Mouse (Mus musculus) midbrain, embryonic 16.5 days (tissue): ENCODE data around the gene Dpysl5. TPM values are rescaled to one million over a fixed set of nuclear protein-coding genes. Genes with fewer than 3 reads are reported as not detected.

Experiments
- ATAC-seq: fragments of 200-750 bp; cut with Nextera tagmentation; 2 replicates; pipeline ENCODE4 v1.8.0; 2017; ENCODE audit warnings: moderate TSS enrichment
- H3K27ac ChIP-seq: fragments of 300-500 bp; sonication (generic); 2 replicates; pipeline ENCODE4 v1.5.1; 2014; ENCODE audit warnings: mild to moderate bottlenecking, low read length, mixed read lengths
- H3K27me3 ChIP-seq: fragments of 300-500 bp; sonication (generic); 2 replicates; pipeline ENCODE4 v1.6.1; 2014; ENCODE audit warnings: low read depth, low read length, mixed read lengths; ENCODE audit not compliant: control insufficient read depth, insufficient read depth
- H3K36me3 ChIP-seq: fragments of 300-500 bp; sonication (generic); 2 replicates; pipeline ENCODE4 v1.6.1; 2014; ENCODE audit warnings: mild to moderate bottlenecking, low read length, moderate library complexity, mixed read lengths; ENCODE audit not compliant: control insufficient read depth, insufficient read depth
- H3K4me1 ChIP-seq: fragments of 300-500 bp; sonication (generic); 2 replicates; pipeline ENCODE4 v1.6.1; 2014; ENCODE audit warnings: mild to moderate bottlenecking, low read length, mixed read lengths; ENCODE audit not compliant: control insufficient read depth, insufficient read depth
- H3K4me2 ChIP-seq: fragments of 300-500 bp; sonication (generic); 2 replicates; pipeline ENCODE4 v1.6.1; 2014; ENCODE audit warnings: mild to moderate bottlenecking, low read length, mixed read lengths
- H3K4me3 ChIP-seq: fragments of 300-500 bp; sonication (generic); 2 replicates; pipeline ENCODE4 v1.5.1; 2014; ENCODE audit warnings: low read depth, mild to moderate bottlenecking, low read length, moderate library complexity, mixed read lengths
- H3K9ac ChIP-seq: fragments of 300-500 bp; sonication (generic); 2 replicates; pipeline ENCODE4 v1.6.1; 2014; ENCODE audit warnings: low read depth, low read length, mixed read lengths
- H3K9me3 ChIP-seq: fragments of 300-500 bp; sonication (generic); replicated peaks from 2 replicates; pipeline ENCODE4 v1.6.1; 2014; ENCODE audit warnings: mild to moderate bottlenecking, low read length, mixed read lengths; ENCODE audit not compliant: control insufficient read depth, poor library complexity, severe bottlenecking
- WGBS: fragments of 180-500 bp; shearing (Covaris S2); extraction: QIAGEN DNeasy Blood & Tissue Kit; methylation state at CpG from one replicate; pipeline ENCODE4 v1.1.7; 2014; 5-methylcytosine and 5-hydroxymethylcytosine counted together
- polyA plus RNA-seq: library from polyadenylated mRNA; unstranded; fragments of >200 nt; fragmentation: Nextera tagmentation; extraction: Ambion mirVana; gene quantifications from 2 replicates; pipeline ENCODE4 v1.2.1, GENCODE M21; 2015

The Dpysl5 gene
- polyA plus RNA-seq, 1 experiment from 2014 or later: 306 TPM

DNA sequence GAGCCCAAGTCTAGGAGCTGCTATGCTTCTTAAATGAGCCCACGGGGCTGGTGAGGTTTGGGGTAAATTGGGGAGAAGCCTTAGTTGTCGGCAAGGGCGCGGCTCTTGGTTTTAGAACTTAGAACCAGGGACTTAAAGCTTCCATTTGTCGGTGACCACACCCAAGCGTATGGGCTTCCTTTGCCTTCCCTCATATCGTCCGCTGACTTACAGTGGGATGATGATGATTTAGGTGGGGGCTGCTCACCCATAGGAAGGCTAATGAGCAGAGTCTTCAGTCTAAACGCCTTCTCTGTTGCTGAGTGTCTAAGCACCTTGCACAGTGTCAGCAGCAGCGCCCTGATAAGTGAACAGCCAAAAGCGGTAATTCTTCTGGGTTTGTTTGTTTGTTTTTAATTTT, 2.3 kb downstream of the Dpysl5 start:
- H3K4me3 ChIP-seq: peak overlapping the region; percentile 84
- no peaks in the 10 kb centered on the region for H3K27me3 ChIP-seq
- H3K9ac ChIP-seq: peak overlapping the region; percentile 97
- no peaks in the 10 kb centered on the region for H3K36me3 ChIP-seq
- peak overlapping the region; percentile 98 for H3K27ac ChIP-seq
- no peaks in the 10 kb centered on the region for H3K9me3 ChIP-seq
- ATAC-seq: no peak
- H3K4me2 ChIP-seq: peak overlapping the region; percentile 81
- WGBS: 7% methylated on average over 11 of the region's 11 CpGs
- peaks cover 43% of the 10 kb centered on the region for H3K4me1 ChIP-seq

DNA sequence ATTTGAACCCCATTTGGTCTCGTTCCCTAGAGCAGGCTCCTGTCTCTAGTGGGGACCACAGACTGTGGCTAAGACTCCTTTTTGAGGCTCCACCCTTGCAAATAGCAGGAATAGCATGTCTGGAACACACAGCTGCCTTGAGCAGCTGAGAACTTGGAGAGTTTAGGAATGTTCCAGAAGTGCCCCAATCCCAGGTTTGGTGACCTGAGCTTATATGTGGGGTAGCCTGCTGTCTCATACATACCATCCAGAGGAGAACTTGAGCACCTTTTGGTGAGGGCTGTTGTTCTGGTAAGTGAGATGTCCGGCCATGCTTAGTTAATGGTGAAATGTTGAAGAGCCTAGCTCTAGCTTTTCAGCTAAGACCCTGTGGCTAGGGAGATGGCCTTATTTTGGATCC, 4.9 kb downstream of the Dpysl5 start:
- Histone ChIP-seq H3K9ac (no peak overlapping the region), H3K4me1 (peaks cover 34% of the 10 kb centered on the region), H3K36me3 (peaks cover 2% of the 10 kb centered on the region; the same call in 1 of the 2 replicates), H3K27ac (no peak overlapping the region), H3K4me3 (no peak overlapping the region), H3K4me2 (no peak overlapping the region), H3K9me3 (no peaks in the 10 kb centered on the region), H3K27me3 (no peaks in the 10 kb centered on the region)
- WGBS: 94% methylated on average over 2 of the region's 2 CpGs
- no peak for ATAC-seq

DNA sequence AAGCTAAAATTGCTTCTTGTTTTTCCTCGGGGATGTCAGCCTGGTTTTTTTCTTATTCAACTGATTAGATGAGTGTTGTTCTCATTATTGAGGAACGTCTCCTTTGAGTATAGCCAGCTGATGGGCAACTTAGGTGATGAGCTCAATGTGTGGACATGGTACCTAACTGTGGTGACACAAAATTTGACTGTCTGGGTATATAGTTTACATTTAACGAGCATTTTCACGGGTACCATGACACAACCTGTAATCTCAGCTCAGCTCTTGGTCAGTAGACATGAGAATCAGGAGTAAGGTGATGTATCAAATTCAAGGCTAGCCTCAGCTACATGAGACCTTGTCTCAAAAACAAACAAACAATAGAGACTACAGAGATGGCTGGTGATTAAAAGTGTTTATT, 6.1 kb downstream of the Dpysl5 start:
- WGBS: 85% methylated on average over 4 of the region's 4 CpGs
- Histone ChIP-seq H3K9ac (no peak overlapping the region), H3K4me2 (no peak overlapping the region), H3K4me1 (peaks cover 34% of the 10 kb centered on the region), H3K4me3 (no peak overlapping the region), H3K27ac (no peak overlapping the region), H3K27me3 (no peaks in the 10 kb centered on the region), H3K9me3 (no peaks in the 10 kb centered on the region), H3K36me3 (peaks cover 2% of the 10 kb centered on the region; the same call in 1 of the 2 replicates)
- ATAC-seq: no peak

DNA sequence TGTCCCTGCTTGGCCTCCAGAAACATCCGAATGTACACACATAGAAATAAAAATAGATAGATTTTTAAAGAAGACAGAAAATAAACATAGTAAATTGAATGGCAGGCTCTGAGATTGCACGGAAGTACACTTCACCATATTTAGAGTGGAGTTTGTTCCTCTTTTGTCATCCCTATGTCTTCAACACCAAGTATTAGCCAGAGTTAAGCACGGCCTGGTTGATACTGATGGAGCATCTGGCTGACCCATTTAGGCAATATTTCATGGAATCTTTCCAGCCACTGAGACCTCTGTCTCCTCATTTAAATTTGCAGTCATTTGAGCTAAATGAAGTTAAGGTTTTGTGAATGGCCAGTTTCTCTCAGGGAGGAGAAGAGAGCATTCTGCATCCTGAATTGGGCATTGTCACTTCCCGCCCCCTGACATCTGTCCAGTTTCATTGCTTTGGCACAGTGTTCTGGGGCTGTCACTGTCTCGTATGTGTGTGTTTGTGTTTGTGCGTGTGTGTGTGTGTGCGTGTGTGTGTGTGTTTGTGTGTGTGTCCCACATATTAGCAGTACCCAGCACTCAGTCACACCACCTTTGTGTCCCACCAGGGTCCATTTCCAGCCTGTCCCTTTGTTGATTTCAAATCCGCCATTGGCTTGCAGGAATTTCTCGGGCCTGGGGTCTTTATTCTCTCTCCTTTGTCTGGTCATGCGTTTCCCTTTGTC, 6.8 kb downstream of the Dpysl5 start:
- peaks cover 34% of the 10 kb centered on the region for H3K4me1 ChIP-seq
- 29% methylated on average over 10 of the region's 10 CpGs for WGBS

DNA sequence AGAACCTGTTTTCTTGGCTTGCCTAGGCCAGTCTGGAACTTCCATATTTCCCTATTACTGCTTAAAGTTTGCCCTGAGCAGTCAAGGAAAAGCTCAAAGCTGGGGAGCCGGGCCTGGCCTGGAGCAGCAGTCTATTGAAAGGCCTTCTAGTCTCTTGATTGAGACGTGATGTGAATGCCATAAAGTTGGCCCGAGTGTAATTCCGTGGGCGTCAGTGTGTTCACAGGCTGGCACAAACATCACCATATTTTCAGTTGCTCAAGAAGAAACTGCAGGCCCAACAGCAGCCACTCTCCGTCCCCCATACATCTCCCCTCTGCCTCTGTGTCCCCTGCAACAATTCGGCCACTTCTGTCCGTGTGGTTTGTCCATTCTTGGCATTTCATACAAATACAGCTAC, 10.6 kb downstream of the Dpysl5 start:
- ATAC-seq: no peak
- H3K36me3 ChIP-seq: peaks cover 6% of the 10 kb centered on the region

More for the DNA sequence above, 6.8 kb downstream of the Dpysl5 start:
- Histone ChIP-seq H3K27me3 (no peaks in the 10 kb centered on the region), H3K4me2 (peak overlapping the region; percentile 34), H3K9ac (peak overlapping the region; percentile 26; the same call in 1 of the 2 replicates), H3K27ac (peak overlapping the region; percentile 47; the same call in 1 of the 2 replicates), H3K9me3 (no peaks in the 10 kb centered on the region), H3K4me3 (no peak overlapping the region), H3K36me3 (peaks cover 2% of the 10 kb centered on the region; the same call in 1 of the 2 replicates)
- no peak for ATAC-seq

DNA sequence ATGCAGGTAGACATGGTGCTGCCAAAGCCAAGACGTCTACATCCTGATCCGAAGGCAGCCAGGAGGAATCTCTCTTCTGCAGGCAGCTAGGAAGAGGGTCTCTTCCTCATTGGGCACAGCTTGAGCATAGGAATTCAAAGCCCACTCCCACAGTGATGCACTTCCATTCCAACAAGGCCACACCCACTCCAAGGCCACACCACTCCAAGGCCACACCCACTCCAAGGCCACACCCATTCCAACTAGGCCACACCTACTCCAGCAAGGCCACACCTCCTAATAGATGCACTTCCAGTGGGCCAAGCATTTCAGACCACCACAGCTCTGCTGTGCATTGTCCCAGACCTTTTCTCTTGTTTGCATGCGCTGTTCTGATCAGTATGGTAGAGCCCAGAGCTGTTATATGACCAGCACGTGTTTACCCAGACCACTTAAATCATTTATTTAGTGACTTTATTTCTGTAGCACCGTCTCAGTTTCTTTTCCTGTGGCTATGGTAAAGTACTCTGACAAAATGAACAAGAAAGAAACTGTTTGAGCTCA, 14.9 kb downstream of the Dpysl5 start:
- 87% methylated on average over 5 of the region's 5 CpGs for WGBS
- H3K36me3 ChIP-seq: peaks cover 4% of the 10 kb centered on the region; the same call in 1 of the 2 replicates

More for the DNA sequence above, 10.6 kb downstream of the Dpysl5 start:
- H3K9me3 ChIP-seq: no peaks in the 10 kb centered on the region
- no peak overlapping the region for H3K9ac ChIP-seq
- no peak overlapping the region for H3K4me2 ChIP-seq
- no peak overlapping the region for H3K27ac ChIP-seq
- peaks cover 16% of the 10 kb centered on the region for H3K4me1 ChIP-seq
- 83% methylated on average over 8 of the region's 8 CpGs for WGBS
- no peak overlapping the region for H3K4me3 ChIP-seq
- no peaks in the 10 kb centered on the region for H3K27me3 ChIP-seq

DNA sequence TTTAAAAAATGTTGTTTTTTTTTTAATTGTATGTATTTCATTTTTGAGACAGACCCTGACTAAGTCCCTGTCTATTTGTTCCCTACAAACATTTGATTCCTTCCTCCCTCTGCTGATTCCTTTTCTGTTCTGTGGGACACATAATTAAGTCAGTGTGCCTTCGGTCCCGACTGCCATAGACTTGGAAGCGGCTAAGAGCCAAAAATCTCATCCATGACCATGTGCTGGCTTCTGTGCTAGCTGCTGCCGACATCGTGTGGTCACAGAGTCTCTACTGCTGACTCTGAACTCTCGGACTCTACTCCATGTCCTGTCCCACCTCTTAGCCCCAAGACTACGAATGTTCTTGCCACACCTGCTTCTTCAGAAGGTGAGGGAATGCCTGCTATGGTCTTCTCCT, 21.1 kb downstream of the Dpysl5 start:
- Histone ChIP-seq H3K9me3 (no peaks in the 10 kb centered on the region), H3K27ac (no peak overlapping the region), H3K4me2 (no peak overlapping the region), H3K36me3 (0 out of 2 replicates have a peak, but pooled peaks cover 3% of the 10 kb centered on the region), H3K4me3 (no peak overlapping the region), H3K27me3 (no peaks in the 10 kb centered on the region), H3K4me1 (peaks cover 19% of the 10 kb centered on the region), H3K9ac (no peak overlapping the region)
- 82% methylated on average over 7 of the region's 7 CpGs for WGBS
- no peak for ATAC-seq

More for the DNA sequence above, 14.9 kb downstream of the Dpysl5 start:
- no peak for ATAC-seq
- H3K9me3 ChIP-seq: no peaks in the 10 kb centered on the region
- no peak overlapping the region for H3K9ac ChIP-seq
- no peak overlapping the region for H3K4me2 ChIP-seq
- H3K4me1 ChIP-seq: peaks cover 4% of the 10 kb centered on the region; the same call in 1 of the 2 replicates
- H3K27ac ChIP-seq: no peak overlapping the region
- H3K27me3 ChIP-seq: no peaks in the 10 kb centered on the region
- no peak overlapping the region for H3K4me3 ChIP-seq

DNA sequence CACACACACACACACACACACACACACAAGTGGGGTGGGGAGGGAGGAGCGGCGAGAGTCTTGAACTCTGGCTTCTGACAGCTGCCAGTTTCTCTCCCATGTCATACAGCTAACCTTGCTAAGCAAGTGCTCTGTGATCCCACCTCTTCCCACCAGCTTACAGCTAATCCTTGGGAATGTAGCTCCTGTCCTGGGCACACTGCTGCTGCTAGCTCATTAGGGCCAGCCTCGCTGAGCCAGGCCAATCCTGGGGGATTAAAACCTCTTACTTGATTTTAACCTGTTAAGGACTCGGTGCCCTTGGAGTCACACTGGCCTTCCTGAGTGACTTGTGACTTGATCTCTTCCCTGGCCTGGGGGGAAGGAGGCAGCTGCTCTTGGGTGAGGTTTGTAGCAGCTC, 23.3 kb downstream of the Dpysl5 start:
- no peak for ATAC-seq
- 0 out of 2 replicates have a peak, but pooled peaks cover 3% of the 10 kb centered on the region for H3K36me3 ChIP-seq
- no peaks in the 10 kb centered on the region for H3K9me3 ChIP-seq
- H3K9ac ChIP-seq: no peak overlapping the region
- H3K4me3 ChIP-seq: no peak overlapping the region
- H3K27me3 ChIP-seq: no peaks in the 10 kb centered on the region
- no peak overlapping the region for H3K27ac ChIP-seq
- no peak overlapping the region for H3K4me2 ChIP-seq
- WGBS: 32% methylated on average over 4 of the region's 4 CpGs
- peaks cover 39% of the 10 kb centered on the region for H3K4me1 ChIP-seq
